Mouse (Mus musculus) adrenal gland (tissue): ENCODE measurements around the gene Edc3.

Experiments used
- intact Hi-C: fragments of 180-260 bp; cut with DNase I; formaldehyde crosslinking; loops from one replicate; pipeline ENCODE4 v1.15.1; 2025

The Edc3 gene

DNA sequence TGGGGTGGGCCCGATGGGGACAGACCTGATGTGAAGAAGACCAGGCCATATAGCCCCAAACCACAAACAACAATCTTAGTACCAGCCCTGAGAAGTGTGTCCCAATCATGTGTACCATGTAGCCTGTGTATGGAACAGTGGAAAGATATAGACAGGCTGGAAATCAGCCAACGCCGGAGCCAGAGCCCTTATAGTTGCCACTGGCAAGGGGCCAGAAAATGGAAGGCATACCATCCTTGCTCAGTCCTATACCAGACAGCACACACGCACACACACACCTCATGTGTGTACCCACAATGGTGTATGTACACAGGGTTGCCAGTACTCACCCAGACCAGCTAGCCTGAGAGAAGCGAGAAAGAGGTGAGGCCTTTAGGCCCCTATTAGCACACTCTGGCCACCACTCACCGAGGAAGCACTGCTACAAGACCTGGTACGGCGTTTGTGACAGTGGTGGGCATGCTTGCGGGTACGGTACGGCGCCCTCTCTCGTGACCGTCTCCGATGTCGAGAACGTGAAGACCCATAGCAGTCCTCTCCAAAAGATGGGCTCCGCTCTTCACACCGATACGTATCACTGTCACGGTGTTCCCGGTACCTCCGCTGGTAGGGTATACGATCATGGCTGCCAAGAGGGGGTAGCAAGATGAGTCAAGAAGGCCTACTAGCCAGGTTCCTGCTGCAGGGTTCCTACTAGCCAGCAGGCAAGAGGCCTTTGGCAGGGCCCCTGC is 52.2 kb downstream of the Edc3 start:
- intact Hi-C loops: loop anchor here (10.0 kb wide), 1 partner anchor 234 kb away; no protein-coding TSS in a partner anchor

DNA sequence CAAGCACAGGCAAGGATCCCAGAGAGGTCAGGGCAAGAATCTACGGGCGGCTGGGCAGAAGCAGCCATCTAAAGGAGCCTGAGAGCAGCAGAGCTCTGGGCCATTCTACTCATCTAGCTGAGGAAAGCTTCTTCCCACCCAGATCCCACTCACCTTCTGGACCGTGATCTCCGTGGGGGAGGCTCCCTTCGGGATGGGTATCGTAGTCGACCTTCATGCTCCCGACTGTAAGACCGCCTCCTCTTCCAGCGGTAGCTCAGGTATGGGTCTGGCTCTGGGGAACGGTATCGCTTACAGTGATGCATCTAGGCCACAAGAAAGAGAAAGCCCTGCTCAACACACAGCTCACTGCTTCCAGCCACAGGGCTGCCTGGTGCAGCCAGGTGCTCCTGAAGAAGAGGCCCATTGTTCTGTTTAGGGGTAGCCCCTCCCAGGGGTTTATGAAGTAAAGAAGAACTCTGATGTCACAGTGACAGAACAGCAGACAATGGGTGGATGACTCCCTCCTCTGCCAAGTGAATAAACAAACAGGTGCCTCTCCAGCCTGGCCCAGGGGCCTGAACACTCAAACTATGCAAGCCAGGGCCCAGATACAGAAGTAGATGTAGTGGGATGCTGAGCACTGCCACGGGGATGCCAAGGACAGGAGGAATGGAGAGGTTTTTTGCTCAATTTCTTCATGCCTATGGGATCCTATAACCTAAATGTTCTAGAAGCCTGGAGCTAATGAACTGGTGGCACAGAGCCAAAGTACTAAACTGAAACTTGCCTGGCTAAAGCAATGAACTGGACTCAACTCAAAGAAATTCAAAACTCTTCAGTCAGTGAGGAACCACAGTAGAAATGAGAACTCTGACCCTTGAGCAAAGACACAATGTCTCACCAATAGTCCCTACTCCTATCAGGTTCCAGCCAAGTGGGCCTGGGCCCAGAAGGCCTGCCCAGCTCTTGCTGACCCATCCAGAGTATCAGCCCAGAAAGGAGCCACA is 53.5 kb downstream of the Edc3 start:
- intact Hi-C loops: loop anchor here (10.0 kb wide), 1 partner anchor 233 kb away; no protein-coding TSS in a partner anchor

DNA sequence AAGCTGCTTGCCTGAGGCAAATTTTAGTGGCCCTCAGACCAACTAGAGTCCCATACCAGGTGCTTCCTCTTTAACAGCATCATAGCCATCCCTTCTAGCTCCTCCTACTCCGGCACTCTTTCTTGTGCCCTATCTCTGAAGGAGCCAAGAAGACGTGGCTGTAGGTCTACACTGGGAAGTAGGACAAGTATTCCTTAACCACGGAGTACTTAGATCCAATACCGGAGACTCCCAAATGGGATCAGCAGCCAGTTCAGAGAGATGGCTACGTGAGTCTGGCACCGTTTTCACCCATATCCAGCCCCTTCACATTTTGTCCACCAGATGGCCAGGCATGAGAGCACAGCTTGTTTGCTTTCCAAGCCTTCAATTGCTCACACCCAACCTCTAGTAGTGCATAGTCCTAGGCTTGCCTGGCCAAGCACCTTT is 54.2 kb downstream of the Edc3 start:
- intact Hi-C loops: loop anchor here (10.0 kb wide), 1 partner anchor 232 kb away; no protein-coding TSS in a partner anchor

DNA sequence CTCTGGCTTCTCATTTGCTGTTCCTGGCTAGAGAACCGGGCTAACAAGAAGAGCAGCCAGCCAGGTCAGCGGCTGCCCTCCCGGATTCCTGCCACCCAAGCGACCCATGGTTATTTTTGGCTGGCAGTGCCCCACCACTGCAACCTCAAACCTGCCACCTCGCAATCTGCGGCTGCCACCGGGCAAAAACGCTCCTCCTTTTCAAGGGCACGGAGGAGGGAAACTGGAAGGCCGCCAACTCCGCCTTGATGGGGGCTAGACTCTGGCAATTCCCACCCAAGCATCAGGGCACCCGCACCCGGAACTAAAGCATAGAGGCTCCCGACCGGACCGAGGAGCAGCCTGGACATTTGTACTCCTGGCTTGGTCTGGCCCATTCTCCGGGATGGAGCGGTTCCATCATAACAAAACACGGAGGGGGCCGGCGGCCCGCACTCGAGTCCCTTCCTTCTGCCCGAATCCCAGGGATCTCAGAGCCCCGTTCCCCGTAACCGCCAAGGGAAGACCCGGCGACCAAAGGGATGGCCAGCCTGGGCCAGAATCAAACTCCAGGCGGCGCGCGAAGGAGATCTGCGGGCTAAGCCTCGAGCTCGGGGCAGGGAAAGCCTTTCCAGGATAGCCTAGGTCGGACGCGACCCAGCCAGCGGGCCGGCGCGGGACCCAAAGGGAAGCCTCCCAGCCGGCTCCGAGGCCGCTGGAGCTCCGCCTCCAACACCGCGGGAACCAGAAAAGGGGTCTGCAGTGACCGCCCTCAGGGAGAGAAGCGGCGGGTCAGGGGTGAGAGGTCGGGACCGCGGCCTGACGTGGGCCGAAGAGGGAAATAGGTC is 56.0 kb downstream of the Edc3 start:
- intact Hi-C loops: loop anchor here (2.0 to 10.0 kb wide), 2 partner anchors 72 to 230 kb away; partner anchors contain the start of gene Arid3b

DNA sequence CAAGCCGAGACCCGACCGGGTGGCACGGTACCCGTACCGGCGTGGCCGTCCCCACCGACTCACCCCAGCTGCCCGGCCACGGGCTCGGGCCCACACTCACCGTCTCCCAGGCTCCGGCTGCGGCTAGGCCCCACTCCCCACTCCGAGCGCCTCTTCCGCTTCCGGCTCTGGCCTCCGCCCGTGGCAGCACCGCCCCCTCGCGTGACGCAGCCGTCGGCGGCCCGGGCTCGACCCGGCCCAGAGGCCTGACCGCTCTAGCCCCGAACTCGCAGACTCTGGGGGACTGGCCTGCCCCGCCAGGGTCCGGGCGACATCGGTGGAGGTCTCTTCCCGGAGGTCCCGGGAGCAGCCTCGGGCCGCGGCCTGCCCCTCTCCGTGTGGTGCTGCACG is 56.6 kb downstream of the Edc3 start:
- intact Hi-C loops: loop anchor here (2.0 to 10.0 kb wide), 2 partner anchors 72 to 230 kb away; partner anchors contain the start of gene Arid3b

DNA sequence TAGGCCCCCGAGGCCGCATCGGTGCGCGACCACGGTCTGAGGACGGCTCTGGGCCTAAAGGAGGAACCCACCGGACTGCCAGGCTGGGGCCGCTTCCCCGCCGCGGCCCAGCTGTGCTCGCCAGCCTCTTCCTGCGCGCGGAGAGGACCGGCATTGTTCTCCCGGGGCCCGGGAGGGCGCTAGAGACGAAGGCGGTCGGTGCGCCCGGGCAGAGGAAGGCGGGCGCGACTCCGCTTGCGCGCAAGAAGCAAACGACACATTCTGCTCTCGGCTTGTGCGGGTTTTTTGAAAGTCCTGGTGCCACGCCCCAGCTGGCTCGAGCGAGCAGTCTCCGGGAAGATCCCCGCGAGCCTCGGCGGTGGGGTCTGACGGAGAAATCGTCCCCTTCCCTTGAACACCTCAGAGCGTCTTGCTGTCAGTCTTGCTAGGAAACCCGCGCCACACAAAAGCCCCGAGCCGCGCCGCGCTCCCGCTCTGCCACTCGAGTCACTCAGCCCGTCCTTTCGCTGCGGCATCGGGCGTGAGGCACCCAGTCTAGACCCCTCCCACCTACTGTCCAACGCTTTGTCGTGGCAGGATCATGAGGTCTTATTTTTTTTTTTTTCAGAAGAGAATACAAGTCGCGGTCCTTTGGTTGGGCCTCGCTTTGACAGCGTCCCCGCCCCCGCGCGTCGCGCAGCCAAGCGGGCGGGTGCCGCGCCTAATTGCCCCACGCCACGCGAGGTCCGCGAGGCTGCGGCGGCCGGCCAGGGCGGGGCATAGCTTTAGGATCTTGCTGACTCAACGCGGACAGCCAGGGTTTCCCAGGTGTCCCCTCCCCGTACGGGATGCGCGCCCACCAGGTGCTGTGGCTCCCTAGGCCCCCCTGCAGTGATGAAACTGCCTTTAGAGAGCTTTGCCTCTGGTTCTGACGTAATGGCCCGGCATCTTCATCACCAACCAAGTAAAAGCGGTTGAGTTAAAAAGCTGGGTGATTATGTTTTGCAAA is 57.3 kb downstream of the Edc3 start, which contains the start of gene Clk3:
Gene Clk3 (minus strand): TSS at position 497 of the 988 bp plus-strand sequence.
- intact Hi-C loops: loop anchor here (2.0 to 10.0 kb wide), 2 partner anchors 71 to 229 kb away; partner anchors contain the start of gene Arid3b

DNA sequence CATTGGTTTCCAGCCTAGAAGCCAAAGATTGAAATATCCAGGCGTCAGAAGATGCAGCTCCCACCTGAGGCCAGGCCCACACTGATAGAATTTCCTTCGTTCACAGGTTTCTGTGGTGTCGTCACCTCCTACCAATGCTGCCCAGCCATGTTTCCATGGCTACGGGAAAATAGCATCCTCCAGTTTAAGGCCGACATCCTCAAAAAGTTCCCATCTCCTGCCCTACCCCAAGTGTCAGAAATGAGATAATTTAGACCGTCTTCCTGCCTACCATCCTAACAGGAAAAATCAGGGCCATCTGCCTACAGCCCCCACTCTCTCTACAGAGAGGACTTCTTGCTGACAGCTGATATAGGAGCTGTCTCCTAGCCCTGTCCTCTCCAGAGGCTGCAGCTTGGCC is 58.1 kb downstream of the Edc3 start:
- intact Hi-C loops: loop anchor here (10.0 kb wide), 1 partner anchor 228 kb away; no protein-coding TSS in a partner anchor

DNA sequence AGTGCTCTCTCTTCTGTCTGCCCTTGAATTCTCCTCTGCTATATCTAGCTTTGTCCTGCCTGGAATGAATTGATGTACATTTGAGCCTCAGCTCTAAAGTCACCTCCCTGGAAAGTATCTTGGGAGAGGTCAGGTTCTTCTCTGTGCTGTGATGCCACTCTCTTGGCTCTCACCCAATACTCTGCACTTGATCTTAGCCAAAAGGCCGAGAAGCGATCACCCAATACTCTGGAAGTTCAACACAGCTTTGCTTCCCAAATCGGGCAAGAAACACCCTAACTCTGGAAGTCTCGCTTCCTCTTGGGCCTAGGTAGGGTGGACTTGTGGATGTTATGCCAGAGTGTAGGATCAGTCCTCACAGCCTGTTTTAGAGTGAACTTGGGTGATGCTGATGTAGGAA is 58.9 kb downstream of the Edc3 start:
- intact Hi-C loops: loop anchor here (10.0 kb wide), 1 partner anchor 228 kb away; no protein-coding TSS in a partner anchor

DNA sequence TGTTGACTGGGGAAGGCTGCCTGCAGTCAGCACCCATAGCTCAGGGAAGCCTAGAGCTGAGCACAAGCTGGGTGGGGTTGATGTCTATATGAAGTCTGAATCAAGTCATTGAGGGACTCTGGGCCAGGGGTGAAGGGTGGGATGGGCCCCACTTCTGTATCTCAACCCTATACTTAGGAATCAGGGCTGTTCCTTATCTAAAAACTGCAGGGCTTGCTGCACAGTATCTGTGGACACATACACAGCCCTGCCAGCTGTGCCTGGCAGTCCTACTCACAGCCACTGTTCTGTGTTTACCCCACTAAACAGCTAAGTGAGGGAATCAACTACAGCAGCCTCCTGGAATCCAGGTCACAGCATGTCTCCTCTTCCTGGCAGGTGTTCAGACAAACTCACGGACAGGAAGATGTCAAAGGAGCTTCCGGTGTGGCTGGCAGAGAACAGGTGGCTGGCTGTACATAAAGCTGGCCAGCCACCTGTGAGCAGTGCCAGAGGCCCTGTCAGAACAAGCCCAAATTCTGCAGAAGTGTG is 61.3 kb downstream of the Edc3 start:
- intact Hi-C loops: loop anchor here (10.0 kb wide), 1 partner anchor 225 kb away; no protein-coding TSS in a partner anchor

DNA sequence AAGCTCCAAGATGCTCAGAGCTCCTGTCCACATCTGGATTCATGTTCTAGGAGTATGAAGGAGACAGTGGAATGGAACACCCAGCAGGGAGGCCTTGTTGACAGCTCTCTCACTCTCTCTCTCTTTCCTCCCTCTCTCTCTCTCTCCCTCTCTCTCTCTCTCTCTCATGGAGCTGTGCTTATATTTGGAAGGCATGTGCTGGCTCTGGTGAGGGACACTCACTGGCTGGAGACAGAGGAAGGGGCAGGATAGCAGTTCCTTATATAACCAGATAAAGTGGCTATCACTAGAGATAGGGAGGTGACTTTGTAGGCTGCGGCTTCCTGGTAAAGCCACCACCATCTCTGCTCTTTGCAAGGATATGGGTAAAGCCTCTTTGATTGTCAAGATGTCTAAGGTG is 61.9 kb downstream of the Edc3 start:
- intact Hi-C loops: no loop called here

DNA sequence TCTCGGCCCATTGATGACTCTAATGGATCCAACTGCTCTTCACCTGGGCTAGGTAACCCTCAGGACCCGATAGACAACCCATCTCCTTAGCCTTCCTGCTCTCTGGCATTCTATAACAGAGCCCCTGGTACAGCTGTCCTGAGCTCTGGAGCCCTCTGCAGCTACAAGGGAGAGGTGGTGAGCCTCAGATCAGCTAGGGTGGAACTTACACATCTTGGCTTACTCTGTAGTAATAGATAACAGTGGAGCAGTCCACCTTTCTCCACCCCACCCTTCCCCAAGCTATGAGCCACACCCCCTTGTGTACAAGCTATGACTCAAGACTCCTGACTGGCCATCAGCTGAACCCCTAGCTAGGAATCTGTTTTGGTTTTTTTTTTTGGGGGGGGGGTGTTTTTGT is 62.5 kb downstream of the Edc3 start:
- intact Hi-C loops: no loop called here

DNA sequence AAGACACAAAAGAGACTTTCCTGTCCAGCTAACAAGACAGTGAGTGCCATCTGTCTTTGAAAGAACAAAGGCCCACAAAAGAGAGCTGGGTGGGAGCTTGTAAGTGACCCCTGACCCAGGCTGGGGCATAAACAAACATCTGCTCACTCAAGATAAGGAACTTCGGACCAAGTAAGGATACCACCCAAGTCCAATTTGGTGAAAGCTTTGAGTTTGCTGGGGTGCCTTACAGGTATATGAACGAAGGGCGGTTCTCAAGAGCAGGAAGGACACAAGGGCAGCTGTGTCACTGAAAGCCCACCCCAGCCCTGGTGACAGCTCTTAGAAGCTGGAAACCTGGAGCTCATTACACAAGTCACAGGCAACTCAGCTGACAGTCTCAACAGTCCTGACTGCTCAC is 65.4 kb downstream of the Edc3 start:
- intact Hi-C loops: no loop called here

DNA sequence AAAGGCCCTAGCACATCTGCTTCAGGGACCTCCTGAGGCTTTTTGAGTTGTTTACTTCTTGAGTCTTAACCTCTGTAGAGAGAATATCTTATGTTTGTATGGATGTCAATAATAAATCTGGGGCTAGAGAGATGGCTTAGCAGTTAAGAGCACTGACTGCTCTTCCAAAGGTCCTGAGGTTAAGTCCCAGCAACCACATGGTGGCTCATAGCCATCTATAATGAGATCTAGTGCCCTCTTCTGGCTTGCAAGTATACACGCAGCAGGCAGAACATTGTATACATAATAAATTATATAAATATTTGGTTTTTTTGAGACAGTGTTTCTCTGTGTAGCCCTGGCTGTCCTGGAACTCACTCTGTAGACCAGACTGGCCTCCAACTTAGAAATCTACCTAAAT is 65.8 kb downstream of the Edc3 start:
- intact Hi-C loops: no loop called here

DNA sequence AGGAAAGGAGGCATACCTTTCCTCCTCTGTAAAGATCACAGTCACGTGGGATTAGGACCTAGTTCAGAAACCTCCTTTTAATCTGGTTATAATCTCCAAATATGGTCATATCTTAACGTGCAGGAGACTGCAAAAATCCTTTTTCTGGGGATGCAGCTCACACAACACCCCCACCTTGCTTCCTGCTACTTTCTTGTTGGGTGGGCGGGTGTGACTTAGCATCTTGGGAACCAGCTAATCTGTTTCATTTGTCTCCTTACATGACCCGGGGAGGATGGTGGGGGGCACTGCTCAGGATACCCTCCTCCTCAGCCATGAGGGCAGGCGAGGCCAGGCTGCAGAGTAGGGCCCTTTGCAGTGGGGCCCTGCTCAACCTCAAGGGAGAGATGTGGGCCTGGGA is 66.7 kb downstream of the Edc3 start:
- intact Hi-C loops: no loop called here

DNA sequence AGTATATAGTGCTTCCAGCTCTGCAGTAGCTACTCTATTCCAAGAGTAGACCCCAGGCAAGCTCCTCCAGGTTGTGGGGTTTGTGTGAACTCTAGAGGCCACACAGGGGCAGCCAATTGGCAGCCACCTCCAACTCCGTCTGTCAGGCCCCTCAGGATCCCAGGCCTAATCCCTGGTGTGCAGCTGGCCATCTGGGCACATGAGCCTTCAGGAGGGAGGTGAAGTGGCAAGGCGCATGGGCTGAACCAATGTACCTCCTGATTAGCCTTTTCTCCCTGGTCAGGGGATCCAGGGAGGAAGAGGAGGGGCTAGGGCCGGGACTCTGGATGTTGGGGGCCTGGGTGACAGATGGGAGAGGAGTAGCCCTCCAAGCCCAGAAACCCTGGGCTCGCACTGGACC is 67.4 kb downstream of the Edc3 start:
- intact Hi-C loops: no loop called here

DNA sequence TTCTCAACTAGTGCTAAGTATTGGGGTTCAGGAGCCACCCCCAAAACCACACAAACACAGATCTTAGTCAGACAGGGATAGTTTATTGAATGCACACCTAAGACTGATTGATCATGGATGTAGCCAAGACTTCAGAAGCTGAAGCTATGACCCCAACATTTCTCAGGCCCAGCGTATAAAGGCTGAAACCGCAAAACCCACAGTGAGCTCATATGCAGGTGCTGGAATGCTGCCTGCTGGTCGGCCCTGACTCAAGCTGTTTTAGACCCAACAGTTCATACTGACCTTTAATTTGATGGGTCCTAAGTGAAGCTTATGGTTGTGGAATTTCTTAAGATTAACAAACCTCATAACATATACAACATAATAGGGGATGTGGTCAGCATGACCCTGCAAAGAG is 74.3 kb downstream of the Edc3 start:
- intact Hi-C loops: no loop called here

DNA sequence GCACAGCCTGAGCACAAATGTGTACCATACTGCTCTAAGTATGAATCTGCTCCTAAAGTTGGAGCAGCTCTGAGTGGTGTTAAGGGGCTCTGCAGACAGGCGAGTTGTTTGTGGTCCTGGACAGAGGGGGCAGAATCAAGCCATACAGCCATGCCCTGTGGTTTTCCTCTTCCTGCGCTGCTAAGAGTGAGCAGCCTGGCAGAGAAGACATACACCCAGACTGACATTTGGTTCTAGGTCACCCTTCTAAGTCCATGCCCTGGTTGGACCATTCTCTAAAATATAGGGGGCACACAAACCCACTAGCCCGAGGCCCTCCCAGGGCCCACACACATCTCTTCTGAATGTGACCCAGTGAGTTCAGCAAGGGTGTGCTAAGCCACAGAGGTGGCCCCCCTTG is 81.4 kb downstream of the Edc3 start:
- intact Hi-C loops: no loop called here

DNA sequence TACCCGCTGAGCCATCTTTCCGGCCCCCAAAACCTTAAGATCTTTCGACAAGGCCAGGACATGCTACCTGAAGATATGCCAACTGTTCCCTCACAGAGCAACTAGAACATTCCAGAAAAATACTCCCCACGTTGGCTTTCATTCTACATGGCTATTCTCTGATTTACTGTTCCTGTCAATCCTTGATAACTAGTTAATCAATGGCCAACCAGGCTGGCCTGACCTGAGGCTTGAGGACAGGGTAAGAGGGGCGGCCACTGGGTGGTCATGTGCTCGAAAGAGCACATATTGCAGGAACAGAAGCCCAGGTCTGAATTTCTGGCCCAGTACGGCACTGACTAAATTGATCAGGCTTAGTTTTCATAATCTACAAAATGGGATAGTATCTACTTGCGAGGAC is 89.1 kb downstream of the Edc3 start:
- intact Hi-C loops: no loop called here

DNA sequence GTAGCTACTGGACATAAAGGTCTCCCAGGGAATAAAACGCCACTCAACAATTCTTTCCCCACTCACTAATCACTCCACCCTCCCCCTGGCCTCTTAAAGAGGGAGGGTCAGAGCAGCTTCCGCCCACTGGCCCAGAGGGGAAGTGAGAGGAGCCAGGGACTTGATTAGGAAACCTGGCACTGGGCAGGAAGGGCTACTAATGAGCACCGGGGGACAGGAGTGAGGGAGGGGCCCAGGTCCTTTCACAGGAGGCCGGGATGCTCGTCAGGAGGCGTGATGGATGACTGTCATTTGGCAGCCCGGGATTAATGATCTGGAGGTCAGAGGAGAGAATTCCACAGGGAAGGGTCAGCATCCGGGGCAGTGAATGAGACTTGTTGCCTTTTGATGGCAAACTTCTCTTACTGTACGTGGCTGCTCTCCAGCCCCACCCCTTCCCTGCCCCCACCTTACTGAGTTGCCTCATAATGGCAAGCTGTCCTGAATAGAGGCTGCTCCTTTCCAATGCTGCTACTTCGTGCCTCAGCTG is 90.4 kb downstream of the Edc3 start:
- intact Hi-C loops: no loop called here
